Mouse (Mus musculus) thymus, adult 2 months (tissue): ENCODE measurements around the gene Csrp2.

ENCODE experiments used
- CTCF ChIP-seq: fragments of 200-500 bp; IDR thresholded peaks from 2 replicates; pipeline ENCODE4 v1.5.1; 2012; ENCODE audit warnings: mild to moderate bottlenecking, control low read depth, low read length, moderate library complexity, borderline replicate concordance; ENCODE audit not compliant: control insufficient read depth, poor library complexity, insufficient read depth; ENCODE audit errors: extremely low read depth
- POLR2A ChIP-seq: fragments of 200-500 bp; IDR thresholded peaks from 2 replicates; pipeline ENCODE4 v1.6.1; 2012; ENCODE audit warnings: mild to moderate bottlenecking, low read length, control low read depth, moderate library complexity; ENCODE audit not compliant: control insufficient read depth, poor library complexity, insufficient read depth; ENCODE audit errors: extremely low read depth

GRCm38 (mm10) chr10:110933584-110933983, 14.0 kb downstream of the Csrp2 start:
- TF ChIP-seq POLR2A (no peak), CTCF (no peak)
